Comparison of ENCODE assay signal across 16 mouse cellular contexts in genomic region chr10:43800077-43800476, GRCm38 (mm10).
"Had no signal": no experiment of that assay in that cellular context is flagged by ENCODE, and none has a peak within 500 bp of the region (broad histone marks: within the 10 kb centered on the region; RNA-seq: fewer than 3 reads in every experiment).

No protein-coding gene starts in this region.

- ATAC-seq: lung, postnatal 0 days; midbrain, embryonic 13.5 days; midbrain, embryonic 15.5 days had no signal

- H3K27ac ChIP-seq: lung, embryonic 15.5 days; macrophage; midbrain, embryonic 13.5 days; midbrain, embryonic 15.5 days; neural tube, embryonic 12.5 days; stomach, embryonic 15.5 days had no signal

- H3K4me1 ChIP-seq: lung, embryonic 15.5 days; midbrain, embryonic 13.5 days; midbrain, embryonic 15.5 days; neural tube, embryonic 12.5 days; stomach, embryonic 15.5 days had no signal

- H3K4me3 ChIP-seq: lung, embryonic 15.5 days; megakaryocyte, embryonic 14.5 days; midbrain, embryonic 13.5 days; midbrain, embryonic 15.5 days; neural tube, embryonic 12.5 days; stomach, embryonic 15.5 days had no signal

- H3K36me3 ChIP-seq: lung, embryonic 15.5 days; midbrain, embryonic 13.5 days; midbrain, embryonic 15.5 days; neural tube, embryonic 12.5 days; stomach, embryonic 15.5 days had no signal

- H3K27me3 ChIP-seq: lung, embryonic 15.5 days; megakaryocyte, embryonic 14.5 days; midbrain, embryonic 13.5 days; midbrain, embryonic 15.5 days; neural tube, embryonic 12.5 days; stomach, embryonic 15.5 days had no signal

- H3K9me3 ChIP-seq: lung, embryonic 15.5 days; midbrain, embryonic 13.5 days; midbrain, embryonic 15.5 days; neural tube, embryonic 12.5 days; stomach, embryonic 15.5 days had no signal

- H3K4me2 ChIP-seq: lung, embryonic 15.5 days; midbrain, embryonic 11.5 days; midbrain, embryonic 13.5 days; midbrain, embryonic 15.5 days; neural tube, embryonic 12.5 days; stomach, embryonic 15.5 days had no signal

- H3K9ac ChIP-seq: lung, embryonic 15.5 days; midbrain, embryonic 13.5 days; midbrain, embryonic 15.5 days; neural tube, embryonic 12.5 days; stomach, embryonic 15.5 days had no signal

- DNase-seq: lung, adult 2 months; lung, postnatal 14 days; lung, postnatal 36 days; right cerebral cortex, postnatal 14 days; thymus, adult 18-20 months; thymus, postnatal 14 days; thymus, postnatal 36 days had no signal
